Mouse (Mus musculus): Measurements from ENCODE around the gene Cnn1. TPM values are rescaled to one million over a fixed set of nuclear protein-coding genes. Genes with fewer than 3 reads are reported as not detected.
"Not testable (repeated sequence)": the region's sequence is repeated elsewhere in the genome, so short reads cannot be mapped to it uniquely, and the experiment has no call there.

Gene Cnn1
- polyA plus RNA-seq, 1 experiment from 2014 or later = 3.9 TPM

GRCm38 (mm10) chr9:22058011-22058424 is 41.0 kb upstream of the Cnn1 start:
- no peak for ATAC-seq (ENCODE audit: low FRiP score)
- Histone ChIP-seq H3K27ac (no peak overlapping the region), H3K4me1 (peaks cover 6% of the 10 kb centered on the region), H3K36me3 (replicated peaks) (peaks cover 56% of the 10 kb centered on the region), H3K9ac (no peak overlapping the region), H3K9me3 (no peaks in the 10 kb centered on the region), H3K4me2 (no peak overlapping the region), H3K4me3 (replicated peaks) (no peak overlapping the region), H3K27me3 (peaks cover 21% of the 10 kb centered on the region)
- WGBS = 91% methylated on average over 9 of the region's 9 CpGs

GRCm38 (mm10) chr9:22061339-22061738 is 37.7 kb upstream of the Cnn1 start:
- 86% methylated on average over 2 of the region's 2 CpGs for WGBS
- no peak overlapping the region for H3K27ac ChIP-seq
- no peak overlapping the region for H3K9ac ChIP-seq
- H3K36me3 ChIP-seq (replicated peaks) = peaks cover 86% of the 10 kb centered on the region
- H3K9me3 ChIP-seq = no peaks in the 10 kb centered on the region
- no peak overlapping the region for H3K4me2 ChIP-seq
- H3K4me3 ChIP-seq (replicated peaks) = no peak overlapping the region
- no peak for ATAC-seq (ENCODE audit: low FRiP score)
- no peaks in the 10 kb centered on the region for H3K27me3 ChIP-seq
- H3K4me1 ChIP-seq = no peaks in the 10 kb centered on the region

- H3K36me3 ChIP-seq (replicated peaks) = peaks cover 82% of the 10 kb centered on the region
- ATAC-seq (ENCODE audit: low FRiP score) = no peak
- H3K4me1 ChIP-seq = no peaks in the 10 kb centered on the region
- WGBS = 97% methylated on average over 3 of the region's 3 CpGs
- no peak overlapping the region for H3K4me2 ChIP-seq
- no peak overlapping the region for H3K9ac ChIP-seq
- no peak overlapping the region for H3K27ac ChIP-seq
- no peaks in the 10 kb centered on the region for H3K9me3 ChIP-seq
- H3K4me3 ChIP-seq (replicated peaks) = no peak overlapping the region
- no peaks in the 10 kb centered on the region for H3K27me3 ChIP-seq
These were observed 34.7 kb upstream of the Cnn1 start for GRCm38 (mm10) chr9:22064341-22064740.

- H3K4me1 ChIP-seq = peaks cover 13% of the 10 kb centered on the region
- H3K4me2 ChIP-seq = no peak overlapping the region
- no peak for ATAC-seq (ENCODE audit: low FRiP score)
- H3K27ac ChIP-seq = no peak overlapping the region
- no peak overlapping the region for H3K4me3 ChIP-seq (replicated peaks)
- H3K9me3 ChIP-seq = no peaks in the 10 kb centered on the region
- no peaks in the 10 kb centered on the region for H3K27me3 ChIP-seq
- H3K9ac ChIP-seq = no peak overlapping the region
- H3K36me3 ChIP-seq (replicated peaks) = peaks cover 73% of the 10 kb centered on the region
- 92% methylated on average over 11 of the region's 11 CpGs for WGBS
These were observed 33.4 kb upstream of the Cnn1 start for GRCm38 (mm10) chr9:22065642-22066041.

GRCm38 (mm10) chr9:22066433-22066832 is 32.6 kb upstream of the Cnn1 start:
- Histone ChIP-seq H3K9me3 (no peaks in the 10 kb centered on the region), H3K27ac (no peak overlapping the region), H3K9ac (no peak overlapping the region), H3K4me2 (no peak overlapping the region), H3K4me1 (peaks cover 13% of the 10 kb centered on the region), H3K27me3 (no peaks in the 10 kb centered on the region), H3K36me3 (replicated peaks) (peaks cover 65% of the 10 kb centered on the region), H3K4me3 (replicated peaks) (no peak overlapping the region)
- 79% methylated on average over 3 of the region's 3 CpGs for WGBS
- no peak for ATAC-seq (ENCODE audit: low FRiP score)

GRCm38 (mm10) chr9:22067195-22067594 is 31.8 kb upstream of the Cnn1 start:
- no peak overlapping the region for H3K9ac ChIP-seq
- no peak overlapping the region for H3K4me2 ChIP-seq
- 82% methylated on average over 5 of the region's 5 CpGs for WGBS

GRCm38 (mm10) chr9:22069881-22070553 is 29.0 kb upstream of the Cnn1 start:
- no peak; the same call in 1 of the 2 replicates for ATAC-seq (ENCODE audit: low FRiP score)
- whole genome bisulfite sequencing = 72% methylated on average over 4 of the region's 4 CpGs
- Histone ChIP-seq H3K4me2 (peak overlapping the region; percentile 60), H3K4me3 (replicated peaks) (peak overlapping the region; percentile 86), H3K4me1 (peaks cover 13% of the 10 kb centered on the region), H3K27ac (0 out of 2 replicates have a peak overlapping the region, but pooled peaks have one; percentile 97), H3K36me3 (replicated peaks) (peaks cover 48% of the 10 kb centered on the region), H3K27me3 (no peaks in the 10 kb centered on the region), H3K9ac (0 out of 2 replicates have a peak overlapping the region, but pooled peaks have one; percentile 13), H3K9me3 (no peaks in the 10 kb centered on the region)

More at GRCm38 (mm10) chr9:22067195-22067594, 31.8 kb upstream of the Cnn1 start:
- no peaks in the 10 kb centered on the region for H3K27me3 ChIP-seq
- H3K9me3 ChIP-seq = no peaks in the 10 kb centered on the region
- H3K27ac ChIP-seq = no peak overlapping the region
- H3K36me3 ChIP-seq (replicated peaks) = peaks cover 60% of the 10 kb centered on the region
- no peak for ATAC-seq (ENCODE audit: low FRiP score)
- H3K4me1 ChIP-seq = peaks cover 13% of the 10 kb centered on the region
- H3K4me3 ChIP-seq (replicated peaks) = no peak overlapping the region

GRCm38 (mm10) chr9:22070791-22071573 is 28.0 kb upstream of the Cnn1 start, which contains the start of the genes Gm49318 and Zfp653:
Gene Gm49318 (minus strand): TSS chr9:22071259.
Gene Zfp653 (minus strand): TSS chr9:22071376.
- peak; percentile 98 for ATAC-seq (ENCODE audit: low FRiP score)
- Histone ChIP-seq H3K27ac (peak within 1 kb of the TSS; percentile 97), H3K27me3 (no peaks in the 10 kb centered on the region), H3K9me3 (no peaks in the 10 kb centered on the region), H3K36me3 (replicated peaks) (peaks cover 38% of the 10 kb centered on the region), H3K4me3 (replicated peaks) (peak within 1 kb of the TSS; percentile 86), H3K9ac (peak within 1 kb of the TSS; percentile 88), H3K4me1 (peaks cover 13% of the 10 kb centered on the region), H3K4me2 (peak within 1 kb of the TSS; percentile 60)
- under 1% methylated on average over 66 of the region's 87 CpGs for WGBS

GRCm38 (mm10) chr9:22072276-22072675 is 26.7 kb upstream of the Cnn1 start:
- H3K4me1 ChIP-seq = peaks cover 13% of the 10 kb centered on the region
- H3K9me3 ChIP-seq = no peaks in the 10 kb centered on the region
- WGBS = 96% methylated on average over 4 of the region's 4 CpGs
- H3K27ac ChIP-seq = no peak overlapping the region
- no peaks in the 10 kb centered on the region for H3K27me3 ChIP-seq
- H3K4me2 ChIP-seq = no peak overlapping the region
- no peak for ATAC-seq (ENCODE audit: low FRiP score)
- peaks cover 30% of the 10 kb centered on the region for H3K36me3 ChIP-seq (replicated peaks)
- H3K9ac ChIP-seq = no peak overlapping the region
- no peak overlapping the region for H3K4me3 ChIP-seq (replicated peaks)

GRCm38 (mm10) chr9:22075778-22076177 is 23.2 kb upstream of the Cnn1 start:
- WGBS = 88% methylated on average over 5 of the region's 5 CpGs
- not testable (repeated sequence) for H3K27ac ChIP-seq; H3K4me2 ChIP-seq; ATAC-seq (ENCODE audit: low FRiP score); H3K27me3 ChIP-seq; H3K4me3 ChIP-seq (replicated peaks); H3K4me1 ChIP-seq; H3K9ac ChIP-seq; H3K9me3 ChIP-seq
- peaks cover 19% of the 10 kb centered on the region for H3K36me3 ChIP-seq (replicated peaks)

GRCm38 (mm10) chr9:22076223-22076622 is 22.8 kb upstream of the Cnn1 start:
- WGBS = 93% methylated on average over 23 of the region's 23 CpGs
- Histone ChIP-seq H3K4me3 (replicated peaks) (no peak overlapping the region), H3K9me3 (no peaks in the 10 kb centered on the region), H3K27me3 (no peaks in the 10 kb centered on the region), H3K27ac (no peak overlapping the region), H3K4me2 (no peak overlapping the region), H3K9ac (no peak overlapping the region), H3K36me3 (replicated peaks) (peaks cover 19% of the 10 kb centered on the region), H3K4me1 (no peaks in the 10 kb centered on the region)
- ATAC-seq (ENCODE audit: low FRiP score) = no peak

- peak overlapping the region; percentile 74 for H3K9ac ChIP-seq
- H3K36me3 ChIP-seq (replicated peaks) = no peaks in the 10 kb centered on the region
- H3K4me2 ChIP-seq = peak overlapping the region; percentile 88
- no peaks in the 10 kb centered on the region for H3K27me3 ChIP-seq
- ATAC-seq (ENCODE audit: low FRiP score) = no peak
- no peaks in the 10 kb centered on the region for H3K9me3 ChIP-seq
- H3K4me1 ChIP-seq = peaks cover 15% of the 10 kb centered on the region
- WGBS = 32% methylated on average over 4 of the region's 4 CpGs
- no peak overlapping the region for H3K27ac ChIP-seq
- peak overlapping the region; percentile 72 for H3K4me3 ChIP-seq (replicated peaks)
These were observed 14.4 kb upstream of the Cnn1 start for GRCm38 (mm10) chr9:22084667-22085021.
